Mouse (Mus musculus) C2C12 (cell line): ENCODE results near the gene Tcf3.

ENCODE experiments used
- MAX ChIP-seq: IDR thresholded peaks from one replicate; pipeline ENCODE4 v1.6.1; 2011; ENCODE audit warnings: mild to moderate bottlenecking, control low read depth
- MYOD1 ChIP-seq: IDR thresholded peaks from one replicate; pipeline ENCODE4 v1.6.1; 2011; ENCODE audit warnings: low read depth; ENCODE audit not compliant: control insufficient read depth, insufficient read length

GRCm38 (mm10) chr10:80445898-80446601, 12.6 kb upstream of the Tcf3 start:
- TF ChIP-seq MAX: no peak
- no peak for TF ChIP-seq MYOD1
